Mouse (Mus musculus) adrenal gland, adult 18-20 months (tissue): ENCODE measurements around the gene Psap. TPM values are rescaled to one million over a fixed set of nuclear protein-coding genes. Genes with fewer than 3 reads are reported as not detected.

ENCODE experiments used
- DNase-seq, 2 experiments: peaks; one replicate each; pipeline ENCODE4 v3.0.0; 2021 to 2022; ENCODE audit warnings: low spot score in 2 of 2
- total RNA-seq, 2 experiments: library from RNA; stranded (reverse); gene quantifications; 1 replicate in 1 of 2; 2 replicates in 1 of 2; pipeline ENCODE4 v1.2.3; 2021

Gene Psap
- total RNA-seq, 2 experiments from 2014 or later = 1,159 to 1,329 TPM

- peak; percentile 92 to 93 for DNase-seq
These were observed 15.0 kb upstream of the Psap start for GRCm38 (mm10) chr10:60262386-60262785.

- no peak for DNase-seq
These were observed 14.1 kb upstream of the Psap start for GRCm38 (mm10) chr10:60263351-60263750.

- no peak for DNase-seq
These were observed 12.2 kb upstream of the Psap start for GRCm38 (mm10) chr10:60265252-60265651.

GRCm38 (mm10) chr10:60266842-60267401, 10.5 kb upstream of the Psap start:
- no peak for DNase-seq

GRCm38 (mm10) chr10:60268738-60269137, 8.7 kb upstream of the Psap start:
- no peak for DNase-seq

- DNase-seq = no peak
These were observed 8.0 kb upstream of the Psap start for GRCm38 (mm10) chr10:60269141-60270064.

- no peak for DNase-seq
These were observed 6.4 kb upstream of the Psap start for GRCm38 (mm10) chr10:60271015-60271414.

GRCm38 (mm10) chr10:60272241-60272640, 5.2 kb upstream of the Psap start:
- no peak for DNase-seq

- DNase-seq = no peak
These were observed 4.0 kb upstream of the Psap start for GRCm38 (mm10) chr10:60273382-60273781.

- DNase-seq = no peak
These were observed 576 bp downstream of the Psap start for GRCm38 (mm10) chr10:60278006-60278399.

GRCm38 (mm10) chr10:60278786-60279185, 1.4 kb downstream of the Psap start:
- DNase-seq = no peak

- DNase-seq = no peak
These were observed 2.0 kb downstream of the Psap start for GRCm38 (mm10) chr10:60279290-60279940.

GRCm38 (mm10) chr10:60279941-60280301, 2.5 kb downstream of the Psap start:
- peak in 1 of 2 experiments; percentile 61 for DNase-seq

- DNase-seq = no peak
These were observed 2.9 kb downstream of the Psap start for GRCm38 (mm10) chr10:60280353-60280752.

- DNase-seq = no peak
These were observed 4.2 kb downstream of the Psap start for GRCm38 (mm10) chr10:60281571-60282050.

- no peak for DNase-seq
These were observed 4.9 kb downstream of the Psap start for GRCm38 (mm10) chr10:60282116-60283014.

GRCm38 (mm10) chr10:60284248-60284647, 6.8 kb downstream of the Psap start:
- no peak for DNase-seq

GRCm38 (mm10) chr10:60284676-60285111, 7.3 kb downstream of the Psap start:
- DNase-seq = no peak

- no peak for DNase-seq
These were observed 7.8 kb downstream of the Psap start for GRCm38 (mm10) chr10:60285183-60285582.

GRCm38 (mm10) chr10:60285676-60286372, 8.4 kb downstream of the Psap start:
- DNase-seq = no peak
